Mouse (Mus musculus) intestine, postnatal 0 days (tissue): ENCODE results near the gene Il4i1. TPM values are rescaled to one million over a fixed set of nuclear protein-coding genes. Genes with fewer than 3 reads are reported as not detected.
A peak's percentile ranks its signal among the peaks of the same experiment; 100 is the strongest.

Source experiments
- ATAC-seq: fragments of 200-750 bp; cut with Nextera tagmentation; 2 replicates; pipeline ENCODE4 v1.8.0; 2017; ENCODE audit warnings: mild to moderate bottlenecking, moderate TSS enrichment, moderate library complexity
- H3K27ac ChIP-seq: fragments of 300-500 bp; sonication (generic); 2 replicates; pipeline ENCODE4 v1.5.1; 2014; ENCODE audit warnings: mild to moderate bottlenecking, low read depth, low read length, moderate library complexity
- H3K27me3 ChIP-seq: fragments of 300-500 bp; sonication (generic); replicated peaks from 2 replicates; pipeline ENCODE4 v1.6.1; 2014; ENCODE audit warnings: low read length, mixed read lengths; ENCODE audit not compliant: control insufficient read depth, insufficient read depth
- H3K36me3 ChIP-seq: fragments of 300-500 bp; sonication (generic); 2 replicates; pipeline ENCODE4 v1.6.1; 2014; ENCODE audit warnings: mild to moderate bottlenecking, moderate library complexity; ENCODE audit not compliant: control insufficient read depth, insufficient read depth
- H3K4me1 ChIP-seq: fragments of 300-500 bp; sonication (generic); replicated peaks from 2 replicates; pipeline ENCODE4 v1.6.1; 2014; ENCODE audit warnings: antibody characterized with exemption, low read length, mixed read lengths; ENCODE audit not compliant: control insufficient read depth, insufficient read depth
- H3K4me2 ChIP-seq: fragments of 300-500 bp; sonication (generic); replicated peaks from 2 replicates; pipeline ENCODE4 v1.6.1; 2014; ENCODE audit warnings: low read depth, mild to moderate bottlenecking, moderate library complexity
- H3K4me3 ChIP-seq: fragments of 300-500 bp; sonication (generic); 2 replicates; pipeline ENCODE4 v1.5.1; 2014; ENCODE audit warnings: low read depth, low read length
- H3K9ac ChIP-seq: fragments of 300-500 bp; sonication (generic); 2 replicates; pipeline ENCODE4 v1.6.1; 2014; ENCODE audit warnings: mild to moderate bottlenecking, low read depth, low read length
- H3K9me3 ChIP-seq: fragments of 300-500 bp; sonication (generic); 2 replicates; pipeline ENCODE4 v1.6.1; 2016; ENCODE audit warnings: mixed run types; ENCODE audit not compliant: control insufficient read depth
- CTCF ChIP-seq: sonication (generic); IDR thresholded peaks from 2 replicates; pipeline ENCODE4 v1.5.1; 2016; ENCODE audit warnings: low read depth, mild to moderate bottlenecking, control low read depth, antibody characterized with exemption, moderate library complexity
- WGBS: fragments of 180-500 bp; shearing (Covaris S2); extraction: QIAGEN DNeasy Blood & Tissue Kit; methylation state at CpG from one replicate; pipeline ENCODE4 v1.1.7; 2014; 5-methylcytosine and 5-hydroxymethylcytosine counted together
- polyA plus RNA-seq: library from polyadenylated mRNA; unstranded; fragments of >200 nt; fragmentation: Nextera tagmentation; extraction: Ambion mirVana; gene quantifications from 2 replicates; pipeline ENCODE4 v1.2.1, GENCODE M21; 2015

Gene Il4i1
- polyA plus RNA-seq, 1 experiment from 2014 or later, result 0.82 TPM

GRCm38 (mm10) chr7:44823409-44823808 is 7.2 kb downstream of the Il4i1 start:
- Histone ChIP-seq H3K36me3 (peaks cover 3% of the 10 kb centered on the region; the same call in 1 of the 2 replicates), H3K4me1 (peaks cover 9% of the 10 kb centered on the region; the same call in 1 of the 2 replicates), H3K27ac (no peak overlapping the region), H3K4me3 (no peak overlapping the region), H3K4me2 (no peak overlapping the region), H3K9ac (no peak overlapping the region), H3K9me3 (no peaks in the 10 kb centered on the region), H3K27me3 (no peaks in the 10 kb centered on the region)
- TF ChIP-seq CTCF, result peak; percentile 50
- 28% methylated on average over 7 of the region's 7 CpGs for WGBS
- no peak for ATAC-seq

- Histone ChIP-seq H3K27me3 (no peaks in the 10 kb centered on the region), H3K4me2 (no peak overlapping the region), H3K27ac (no peak overlapping the region), H3K9me3 (no peaks in the 10 kb centered on the region), H3K4me1 (peaks cover 7% of the 10 kb centered on the region; the same call in 1 of the 2 replicates), H3K9ac (no peak overlapping the region), H3K36me3 (peaks cover 17% of the 10 kb centered on the region), H3K4me3 (no peak overlapping the region)
- peak; percentile 39; the same call in 1 of the 2 replicates for ATAC-seq
- 16% methylated on average over 3 of the region's 3 CpGs for WGBS
- TF ChIP-seq CTCF, result peak; percentile 96
Measured at GRCm38 (mm10) chr7:44824872-44825271, 8.7 kb downstream of the Il4i1 start.

DNA sequence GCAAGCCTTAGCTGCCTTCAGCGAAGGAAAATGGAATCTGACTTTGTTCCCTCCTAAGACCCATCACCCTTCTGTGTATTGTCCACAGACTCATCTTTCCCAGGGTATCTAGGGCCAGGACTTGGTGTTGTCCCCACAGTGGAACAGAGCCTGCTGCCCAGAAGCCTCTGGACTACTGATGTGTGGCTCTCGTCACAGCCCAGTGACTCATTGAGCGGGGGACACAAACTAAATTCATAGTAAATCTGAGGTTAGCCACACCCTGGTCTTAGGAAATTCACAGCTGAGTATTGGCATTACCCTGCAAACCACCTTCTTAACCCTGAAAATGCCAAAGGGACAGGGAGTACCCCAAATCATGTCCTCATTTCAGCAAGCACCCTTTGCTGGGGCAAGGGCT is 10.6 kb downstream of the Il4i1 start:
- Histone ChIP-seq H3K4me3 (no peak overlapping the region), H3K4me2 (no peak overlapping the region), H3K36me3 (peaks cover 35% of the 10 kb centered on the region), H3K27ac (no peak overlapping the region), H3K27me3 (no peaks in the 10 kb centered on the region), H3K9me3 (no peaks in the 10 kb centered on the region), H3K4me1 (no peaks in the 10 kb centered on the region), H3K9ac (no peak overlapping the region)
- no peak for ATAC-seq
- WGBS, result 67% methylated on average over 3 of the region's 3 CpGs
- no peak for TF ChIP-seq CTCF

DNA sequence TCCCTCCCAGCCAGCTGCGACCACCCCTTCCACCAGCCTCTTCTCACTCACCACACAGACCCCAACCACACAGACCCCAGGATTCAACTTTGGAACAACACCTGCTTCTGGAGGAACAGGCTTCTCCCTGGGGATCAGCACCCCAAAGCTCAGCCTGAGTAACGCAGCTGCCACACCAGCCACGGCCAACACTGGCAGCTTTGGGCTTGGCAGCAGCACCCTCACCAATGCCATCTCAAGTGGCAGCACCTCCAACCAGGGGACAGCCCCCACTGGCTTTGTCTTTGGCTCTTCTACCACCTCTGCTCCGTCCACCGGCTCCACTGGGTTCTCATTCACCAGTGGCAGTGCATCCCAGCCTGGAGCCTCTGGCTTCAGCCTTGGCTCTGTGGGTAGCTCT is 12.5 kb downstream of the Il4i1 start:
- no peak for TF ChIP-seq CTCF
- H3K36me3 ChIP-seq, result peaks cover 35% of the 10 kb centered on the region
- no peaks in the 10 kb centered on the region for H3K9me3 ChIP-seq
- H3K4me1 ChIP-seq, result no peaks in the 10 kb centered on the region
- 86% methylated on average over 5 of the region's 5 CpGs for WGBS
- H3K4me3 ChIP-seq, result no peak overlapping the region
- no peak for ATAC-seq
- H3K27me3 ChIP-seq, result no peaks in the 10 kb centered on the region
- H3K27ac ChIP-seq, result peak overlapping the region; percentile 15; the same call in 1 of the 2 replicates
- no peak overlapping the region for H3K9ac ChIP-seq
- no peak overlapping the region for H3K4me2 ChIP-seq

DNA sequence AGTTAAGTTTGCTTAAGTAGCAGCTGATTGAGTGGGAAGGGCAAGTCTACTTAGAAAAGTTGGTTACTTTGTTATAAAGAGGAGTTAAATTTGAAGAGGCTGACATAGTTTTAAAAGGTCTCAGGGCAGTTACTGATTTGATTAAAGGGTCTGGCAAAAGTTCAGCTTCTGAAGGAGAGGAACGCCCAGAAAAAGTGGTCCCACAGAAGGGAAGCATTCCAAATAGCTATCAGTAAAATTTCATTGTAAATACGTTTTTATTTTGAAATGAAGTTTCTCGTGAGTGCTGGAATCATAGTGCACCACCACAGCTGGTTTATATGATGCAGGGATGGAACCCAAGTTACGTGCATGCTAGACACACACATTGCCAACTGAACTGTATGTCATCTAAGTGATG is 16.6 kb downstream of the Il4i1 start:
- Histone ChIP-seq H3K9ac (no peak overlapping the region), H3K9me3 (no peaks in the 10 kb centered on the region), H3K36me3 (peaks cover 35% of the 10 kb centered on the region), H3K27ac (no peak overlapping the region), H3K4me2 (no peak overlapping the region), H3K4me3 (no peak overlapping the region), H3K27me3 (no peaks in the 10 kb centered on the region), H3K4me1 (no peaks in the 10 kb centered on the region)
- WGBS, result 63% methylated on average over 4 of the region's 4 CpGs
- no peak for TF ChIP-seq CTCF
- ATAC-seq, result no peak

DNA sequence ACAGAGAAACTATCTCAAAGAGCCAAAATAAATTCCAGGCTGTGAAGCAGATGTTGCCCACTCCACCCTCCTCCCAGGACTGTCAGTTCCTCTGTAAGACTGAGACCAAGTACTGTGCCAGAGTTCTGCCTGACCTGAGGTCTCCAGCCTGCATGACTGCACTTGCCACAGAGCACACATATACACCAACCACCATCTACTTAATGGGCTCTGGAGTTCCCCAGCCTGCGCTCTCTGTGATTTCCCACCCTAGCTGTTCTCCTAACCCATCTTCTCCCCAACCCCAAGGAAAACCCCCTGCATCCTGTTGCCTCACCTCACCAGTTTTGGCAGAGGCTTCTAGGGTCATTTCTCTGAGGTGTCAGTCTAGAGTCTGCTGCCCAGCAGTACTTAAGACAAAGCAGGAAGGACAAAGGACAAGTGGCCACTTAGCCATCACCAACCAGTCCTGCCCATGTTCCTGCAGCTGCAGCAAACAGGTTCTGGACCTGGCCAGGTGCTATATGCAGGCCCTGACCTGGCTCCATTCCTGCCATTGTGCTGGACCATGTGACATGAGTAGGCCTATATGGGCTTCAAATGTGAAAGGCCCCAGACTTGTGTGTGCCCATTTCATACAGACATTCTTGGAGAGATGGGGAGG is 19.3 kb downstream of the Il4i1 start:
- Histone ChIP-seq H3K4me2 (no peak overlapping the region), H3K27me3 (no peaks in the 10 kb centered on the region), H3K9me3 (no peaks in the 10 kb centered on the region), H3K4me3 (no peak overlapping the region), H3K4me1 (0 out of 2 replicates have a peak, but pooled peaks cover 5% of the 10 kb centered on the region), H3K9ac (no peak overlapping the region), H3K27ac (no peak overlapping the region), H3K36me3 (peaks cover 17% of the 10 kb centered on the region)
- no peak for ATAC-seq
- 85% methylated on average over 1 of the region's 1 CpGs for WGBS
- TF ChIP-seq CTCF, result no peak
